Mouse (Mus musculus) layer of hippocampus, adult 9-11 months (tissue): Measurements from ENCODE around the gene Gm20388.

Experiments
- DNase-seq: peaks from one replicate; pipeline ENCODE4 v3.0.0; 2022

The Gm20388 gene

GRCm38 (mm10) chr8:122702301-122702941 is 2791.8 kb downstream of the Gm20388 start:
- DNase-seq = no peak

GRCm38 (mm10) chr8:122702957-122703356 is 2792.3 kb downstream of the Gm20388 start:
- DNase-seq = no peak

- DNase-seq = no peak
Observed at GRCm38 (mm10) chr8:122704612-122705011, 2794.0 kb downstream of the Gm20388 start.

GRCm38 (mm10) chr8:122705901-122706561 is 2795.4 kb downstream of the Gm20388 start:
- DNase-seq = no peak

GRCm38 (mm10) chr8:122707184-122707583 is 2796.5 kb downstream of the Gm20388 start:
- no peak for DNase-seq

- peak; percentile 81 for DNase-seq
Observed at GRCm38 (mm10) chr8:122709340-122710111, 2798.9 kb downstream of the Gm20388 start.

GRCm38 (mm10) chr8:122711480-122711879 is 2800.8 kb downstream of the Gm20388 start:
- no peak for DNase-seq

GRCm38 (mm10) chr8:122711891-122712365 is 2801.3 kb downstream of the Gm20388 start:
- no peak for DNase-seq

- no peak for DNase-seq
Observed at GRCm38 (mm10) chr8:122712411-122713156, 2801.9 kb downstream of the Gm20388 start.

- no peak for DNase-seq
Observed at GRCm38 (mm10) chr8:122713157-122713518, 2802.5 kb downstream of the Gm20388 start.

- peak; percentile 38 for DNase-seq
Observed at GRCm38 (mm10) chr8:122716566-122716965, 2805.9 kb downstream of the Gm20388 start.

- no peak for DNase-seq
Observed at GRCm38 (mm10) chr8:122717869-122718509, 2807.3 kb downstream of the Gm20388 start.

GRCm38 (mm10) chr8:122718711-122719499 is 2808.3 kb downstream of the Gm20388 start:
- DNase-seq = no peak

- no peak for DNase-seq
Observed at GRCm38 (mm10) chr8:122719500-122720065, 2808.9 kb downstream of the Gm20388 start.

GRCm38 (mm10) chr8:122720070-122720729 is 2809.6 kb downstream of the Gm20388 start:
- DNase-seq = no peak

- no peak for DNase-seq
Observed at GRCm38 (mm10) chr8:122720811-122721640, 2810.4 kb downstream of the Gm20388 start.

GRCm38 (mm10) chr8:122725187-122725586 is 2814.5 kb downstream of the Gm20388 start:
- DNase-seq = no peak

GRCm38 (mm10) chr8:122726789-122727188 is 2816.1 kb downstream of the Gm20388 start:
- no peak for DNase-seq

GRCm38 (mm10) chr8:122727412-122727811 is 2816.8 kb downstream of the Gm20388 start:
- DNase-seq = no peak

- DNase-seq = no peak
Observed at GRCm38 (mm10) chr8:122728630-122729029, 2818.0 kb downstream of the Gm20388 start.
